Mouse (Mus musculus): ENCODE results near the gene Slc4a4.
"Not testable (repeated sequence)": the region's sequence is repeated elsewhere in the genome, so short reads cannot be mapped to it uniquely, and the experiment has no call there.

Gene Slc4a4

DNA sequence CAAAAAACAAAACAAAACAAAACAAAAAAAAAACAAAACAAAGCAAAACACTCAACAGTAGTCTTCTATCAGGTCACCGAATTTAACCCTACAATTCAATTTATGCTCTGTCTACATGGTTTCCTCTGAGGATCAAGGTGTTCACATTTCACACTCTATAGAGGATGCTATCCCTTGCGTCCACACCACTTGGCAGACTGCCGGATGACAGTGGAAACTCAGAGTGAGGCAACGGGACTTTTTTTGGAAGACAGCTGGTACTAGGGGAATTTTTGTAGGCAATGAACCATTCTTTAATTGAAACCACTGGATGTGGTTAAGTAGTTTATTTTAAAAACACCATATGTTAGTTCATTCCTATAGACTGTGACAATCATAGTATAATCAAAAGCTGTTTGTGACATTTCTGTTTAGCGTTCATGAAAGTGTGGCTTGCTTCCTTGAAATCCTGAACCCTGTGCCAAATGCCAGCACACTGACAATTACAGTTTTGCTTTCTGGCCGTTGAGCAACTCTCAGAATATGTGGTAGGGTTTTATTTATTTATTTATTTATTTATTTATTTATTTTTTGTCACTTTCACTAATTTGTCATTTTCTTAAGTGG lies 78.2 kb downstream of the Slc4a4 start:
- DNase-seq: no peak

DNA sequence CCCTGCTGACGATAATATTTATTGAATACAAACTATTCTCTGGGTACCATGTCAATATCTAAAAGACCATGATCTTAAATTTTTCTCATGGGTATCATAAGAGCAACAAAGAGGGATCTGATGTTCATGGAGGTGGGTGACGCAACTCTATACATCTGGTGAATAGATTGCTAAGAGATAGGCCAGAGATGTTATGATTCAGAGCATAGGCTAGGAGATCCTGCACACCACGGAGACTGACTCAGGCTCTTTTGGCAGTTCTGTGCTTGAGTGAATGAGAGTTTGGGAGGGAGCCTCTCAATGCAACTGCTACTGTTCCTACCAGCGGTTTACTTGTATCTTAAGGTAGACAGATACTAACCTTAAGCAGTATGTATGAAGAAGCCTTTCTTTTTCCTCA lies 79.9 kb downstream of the Slc4a4 start:
- DNase-seq: no peak

DNA sequence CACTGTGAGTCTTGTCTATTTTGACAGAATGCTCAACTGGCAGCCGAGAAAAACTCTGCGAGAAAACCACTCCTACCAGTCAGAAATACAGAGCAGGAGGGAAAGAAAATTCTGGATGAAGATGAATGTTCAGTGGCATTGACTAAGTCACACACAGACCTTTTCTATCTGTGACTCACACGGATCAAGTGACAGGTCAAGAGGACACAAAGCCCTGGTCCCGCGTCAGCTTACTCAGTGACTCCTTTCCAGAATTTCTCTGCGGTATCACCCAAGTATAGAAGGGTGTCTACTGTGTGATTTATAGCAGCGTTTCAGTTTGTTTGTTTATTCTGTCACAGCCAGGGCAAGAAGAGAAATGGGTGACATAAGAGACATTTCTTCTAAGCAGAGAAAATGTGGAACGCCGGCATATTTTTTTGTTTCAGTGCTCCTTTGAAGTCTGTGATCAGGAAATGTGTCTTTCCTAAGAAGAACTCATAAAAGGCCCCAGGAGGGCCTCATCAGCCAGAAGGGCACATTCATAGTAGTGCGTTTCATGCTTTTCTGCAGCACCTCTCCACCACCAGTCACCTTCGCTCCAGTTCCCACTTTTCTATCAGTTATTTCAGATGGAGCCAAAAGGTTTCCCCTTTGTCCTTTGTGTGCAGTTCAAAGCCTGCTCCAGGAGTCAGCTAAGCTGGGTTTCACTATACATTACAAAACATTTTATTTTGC lies 82.5 kb downstream of the Slc4a4 start:
- DNase-seq: no peak

DNA sequence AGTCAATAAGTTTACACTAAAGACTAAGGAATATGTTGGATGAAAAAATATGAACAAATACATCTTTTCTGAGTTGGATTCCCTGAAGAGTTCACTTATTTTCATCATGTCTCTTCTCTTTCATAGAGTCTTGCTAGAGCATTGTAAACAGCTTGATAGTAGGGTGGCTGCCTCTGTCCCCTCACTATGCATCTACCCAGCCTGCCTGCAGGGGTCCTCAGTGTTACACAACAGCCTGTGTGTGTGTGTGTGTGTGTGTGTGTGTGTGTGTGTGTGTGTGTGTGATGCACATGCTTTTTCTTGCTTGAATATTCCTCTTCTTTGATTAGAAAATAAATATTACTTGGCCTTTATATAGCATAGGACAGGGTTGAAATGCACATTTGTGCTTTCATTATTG lies 84.9 kb downstream of the Slc4a4 start:
- DNase-seq: no peak

DNA sequence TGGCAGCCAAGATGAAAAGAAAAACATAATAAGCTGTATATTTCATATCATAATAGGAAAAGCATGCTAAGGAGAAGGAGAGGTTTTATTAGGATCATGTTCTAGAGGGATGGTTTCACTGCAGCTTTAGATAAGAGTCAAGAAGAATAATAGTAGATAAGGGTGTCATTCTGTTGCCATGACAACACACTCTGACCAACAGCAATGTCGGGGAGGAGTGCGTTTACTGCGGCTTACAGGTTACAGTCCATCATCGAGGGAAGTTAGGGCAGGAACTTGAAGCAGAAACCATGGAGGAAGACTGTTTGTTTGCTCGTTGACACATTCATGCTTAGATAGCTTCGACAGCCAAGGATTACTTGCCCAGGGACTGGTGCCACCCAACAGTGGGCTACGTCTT lies 85.7 kb downstream of the Slc4a4 start:
- DNase-seq: no peak

DNA sequence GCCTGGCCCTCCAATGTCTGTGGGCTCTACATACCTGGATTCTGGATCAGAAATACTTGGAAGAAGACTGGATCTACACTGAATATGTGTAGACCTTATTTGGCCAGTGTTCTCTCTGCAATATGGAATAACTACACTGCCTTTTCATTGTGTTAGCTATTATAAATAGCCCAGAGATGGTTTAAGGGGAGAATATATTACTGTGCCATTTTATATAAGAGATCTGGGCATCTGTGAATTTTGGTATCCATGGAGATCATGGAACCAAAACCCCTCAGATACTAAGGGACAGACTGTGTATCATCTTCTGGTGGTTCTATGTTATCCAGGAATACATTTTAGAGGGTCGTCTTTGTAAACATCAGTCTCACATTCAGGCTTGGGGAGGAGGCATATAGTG lies 86.5 kb downstream of the Slc4a4 start:
- DNase-seq: no peak

DNA sequence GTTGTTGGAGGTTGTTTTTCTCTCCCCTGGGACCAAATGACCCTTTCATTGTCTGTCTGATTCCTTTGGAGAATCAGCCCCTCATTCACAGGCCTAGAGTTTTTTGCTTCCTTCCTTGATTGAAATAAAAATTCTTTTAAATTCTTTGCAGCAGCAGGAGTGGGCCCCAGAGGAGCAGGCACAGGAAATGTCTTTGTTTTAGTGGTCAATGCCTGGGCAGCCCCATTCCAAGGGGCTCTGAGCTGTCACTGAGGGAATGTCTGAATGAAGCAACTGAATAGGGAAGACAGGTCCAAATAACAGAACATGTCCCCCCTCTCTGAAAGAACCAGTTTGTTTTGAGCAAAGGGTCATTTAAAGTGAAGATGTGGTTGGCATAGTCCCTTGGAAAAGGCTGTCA lies 89.1 kb downstream of the Slc4a4 start:
- no peak for DNase-seq

DNA sequence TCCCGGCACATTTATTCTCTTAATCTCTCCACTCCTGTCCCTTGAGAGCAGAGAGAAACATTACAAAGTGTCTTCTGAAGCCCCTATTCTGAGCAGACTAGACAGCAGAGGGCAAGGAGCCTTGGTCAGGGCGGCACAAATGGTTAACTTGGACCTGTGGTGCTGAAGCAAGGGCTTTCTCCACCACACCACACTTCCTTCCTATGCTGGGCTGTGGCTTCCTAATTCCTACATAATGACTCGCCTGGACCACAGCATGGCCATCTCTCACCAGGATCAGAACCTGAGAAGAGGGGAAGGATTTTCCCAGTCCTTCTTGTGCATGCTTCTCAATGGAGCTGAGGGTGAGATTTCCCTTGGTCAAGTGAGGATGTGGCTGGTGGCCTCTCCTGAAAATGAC lies 89.8 kb downstream of the Slc4a4 start:
- DNase-seq: no peak

DNA sequence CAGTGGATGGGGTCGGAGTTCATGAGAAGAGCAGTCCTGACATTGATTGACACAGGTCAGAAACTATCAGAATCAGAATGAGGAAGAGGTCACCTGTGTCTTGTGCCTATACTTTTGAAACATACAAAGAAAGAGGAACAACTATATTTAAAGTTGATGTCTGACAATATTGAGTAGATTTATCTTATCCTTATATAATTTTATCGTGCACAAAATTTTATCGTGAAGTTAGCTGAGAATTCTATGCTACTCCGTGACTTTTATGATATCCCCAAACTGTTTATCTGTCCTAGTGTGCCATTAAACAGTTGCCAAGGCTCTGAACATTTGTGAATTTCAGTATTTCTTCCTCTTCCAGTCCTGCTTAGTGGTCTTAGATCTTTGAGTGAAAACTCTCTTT lies 94.1 kb downstream of the Slc4a4 start:
- no peak for DNase-seq

DNA sequence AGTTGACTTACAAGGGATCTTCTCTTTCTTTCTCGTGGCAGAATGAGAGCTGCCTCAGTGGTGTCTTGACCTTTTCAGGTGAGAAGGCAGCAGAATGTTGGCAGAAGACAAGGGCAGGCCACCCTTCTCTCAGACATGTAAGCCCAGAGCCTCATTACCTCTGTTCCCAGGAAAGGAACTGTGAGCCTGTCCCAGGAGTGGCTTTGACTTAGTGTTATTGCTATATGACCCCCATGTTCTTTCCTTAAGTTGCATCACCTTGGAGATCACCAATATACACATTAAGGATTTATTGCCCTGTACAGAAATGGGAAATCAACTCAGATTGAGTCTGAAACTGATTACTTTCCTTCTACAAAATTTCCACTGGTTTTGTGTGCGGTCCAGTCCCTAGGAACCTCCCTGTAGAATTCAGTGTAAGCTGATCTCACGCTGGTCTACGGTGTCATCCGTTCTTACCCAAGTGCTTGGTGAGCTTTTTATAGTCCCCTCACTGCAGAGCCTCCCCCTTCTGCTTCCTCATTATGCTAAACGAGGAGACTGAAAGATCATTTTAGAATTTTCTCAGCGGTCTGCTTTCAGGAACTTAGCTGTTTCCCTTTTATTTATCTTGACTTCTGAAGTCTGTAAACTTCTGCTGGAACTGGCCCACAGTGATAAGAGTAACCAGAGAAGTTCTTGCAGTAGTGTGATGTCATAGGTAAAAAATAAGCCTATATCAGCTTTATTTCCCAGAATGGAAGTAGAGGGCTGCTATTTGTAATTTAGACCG lies 94.8 kb downstream of the Slc4a4 start:
- DNase-seq: no peak

DNA sequence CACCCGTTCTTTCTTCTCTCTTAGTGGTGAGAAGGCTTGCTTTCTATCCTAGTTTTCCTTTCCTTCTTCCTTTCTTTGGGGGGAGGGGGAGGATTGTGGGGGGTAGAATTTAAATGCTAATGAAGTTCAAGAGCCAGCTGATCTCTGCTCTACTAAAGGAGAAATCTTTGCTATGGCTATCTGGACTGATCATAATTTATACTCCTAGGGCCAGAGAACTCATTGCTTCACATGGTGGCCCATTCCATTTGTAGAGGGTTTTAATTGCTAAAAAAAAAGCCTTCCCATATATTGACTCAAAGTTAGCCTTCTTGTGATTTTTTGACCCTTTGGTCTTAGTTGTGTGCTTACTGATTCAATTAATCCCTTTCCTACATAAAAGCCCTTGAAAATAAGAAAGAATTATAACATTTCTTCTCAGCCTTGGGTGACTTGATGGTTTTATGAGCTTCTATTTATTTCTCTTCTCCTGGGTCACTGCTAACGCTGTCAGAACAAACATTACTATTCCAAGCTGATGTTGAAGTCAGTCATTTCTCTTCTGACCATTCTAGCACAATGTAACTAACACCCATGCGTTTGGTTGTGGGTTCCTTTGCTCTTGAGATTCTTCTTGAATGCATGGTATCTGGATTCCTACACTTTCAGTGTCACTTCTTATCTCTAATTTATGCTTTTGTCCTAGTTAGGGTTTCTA lies 95.6 kb downstream of the Slc4a4 start:
- no peak for DNase-seq

DNA sequence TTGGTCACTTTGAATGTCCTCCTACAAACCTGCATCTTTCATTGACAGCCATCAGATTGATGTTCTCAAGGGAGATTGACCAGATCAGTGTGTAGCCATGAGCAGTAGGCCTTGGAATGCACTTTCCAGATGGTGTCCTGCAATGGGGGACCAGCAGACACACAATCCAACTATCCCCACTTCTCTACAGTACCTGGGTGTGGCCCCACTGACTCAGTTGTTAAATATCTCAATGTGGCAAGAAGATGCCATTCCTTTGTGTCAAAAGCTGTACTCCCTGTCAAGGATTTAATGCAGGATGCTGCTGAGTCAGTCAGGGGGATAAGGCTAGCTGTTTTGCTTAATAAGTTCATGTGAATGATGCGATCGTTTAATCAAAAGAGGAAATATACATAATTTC lies 96.6 kb downstream of the Slc4a4 start:
- no peak for DNase-seq

DNA sequence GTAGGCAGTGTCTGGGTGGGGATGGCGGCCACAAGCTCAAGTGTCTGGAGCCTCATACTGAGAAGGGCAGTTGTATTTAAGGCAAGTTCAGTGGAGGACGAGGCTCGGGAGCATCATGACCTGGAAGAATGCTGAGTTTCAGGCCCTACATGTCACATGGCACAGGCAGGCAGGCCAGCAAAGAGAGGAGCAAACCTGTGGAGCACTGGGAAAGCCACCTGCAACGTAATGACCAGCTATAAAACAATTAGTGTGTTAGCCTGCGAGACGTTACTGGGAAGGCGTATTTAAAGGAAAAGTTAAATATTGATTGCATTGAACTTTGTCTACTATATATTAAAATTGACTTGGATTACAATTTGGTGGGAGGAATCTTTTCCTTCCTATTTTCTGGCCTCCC lies 97.0 kb downstream of the Slc4a4 start:
- DNase-seq: no peak

DNA sequence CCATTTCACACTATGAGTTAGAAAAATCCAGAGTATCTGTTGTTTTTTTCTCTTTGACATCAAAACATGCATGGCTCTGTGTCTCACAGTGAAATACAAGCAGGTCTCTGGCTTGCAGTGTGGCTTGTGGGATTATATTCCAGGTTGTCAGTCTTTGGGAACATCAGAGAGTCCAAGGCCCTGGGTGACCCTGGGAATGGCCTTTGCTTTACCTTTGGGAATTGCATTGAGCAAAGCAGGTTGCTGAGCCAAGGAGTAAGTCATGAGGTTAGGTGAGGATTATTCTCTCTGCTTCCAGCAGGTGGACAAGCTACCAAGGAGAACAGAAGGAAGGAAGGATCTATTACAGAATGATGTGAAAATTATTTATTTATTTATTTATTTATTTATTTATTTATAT lies 102.4 kb downstream of the Slc4a4 start:
- no peak for DNase-seq

DNA sequence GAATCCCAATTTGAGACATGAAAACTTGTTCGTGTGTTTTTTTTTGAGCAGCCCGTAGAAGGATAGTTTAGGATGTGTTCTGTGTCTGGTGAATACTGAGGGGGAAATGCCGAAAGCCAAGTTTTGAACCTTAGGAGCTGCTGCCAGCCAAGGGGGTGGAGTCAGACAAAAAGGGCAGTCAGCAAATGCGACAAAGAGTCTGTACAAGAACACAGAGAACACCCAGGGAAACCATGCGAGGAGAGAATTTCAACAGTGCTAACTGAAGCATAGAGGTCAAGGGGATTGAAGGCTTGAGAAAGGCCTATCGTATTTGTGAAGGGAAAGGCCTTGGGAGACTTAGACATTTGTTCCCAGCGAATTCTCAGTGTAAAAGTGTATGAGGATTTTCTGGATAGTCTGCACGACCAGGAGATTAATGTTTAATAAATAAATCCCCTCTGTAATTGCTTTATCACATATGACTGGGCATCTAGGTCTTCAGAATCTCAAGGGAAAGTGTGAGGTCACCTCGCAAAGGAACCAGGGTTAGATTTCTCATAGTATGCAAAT lies 103.7 kb downstream of the Slc4a4 start:
- no peak for DNase-seq

DNA sequence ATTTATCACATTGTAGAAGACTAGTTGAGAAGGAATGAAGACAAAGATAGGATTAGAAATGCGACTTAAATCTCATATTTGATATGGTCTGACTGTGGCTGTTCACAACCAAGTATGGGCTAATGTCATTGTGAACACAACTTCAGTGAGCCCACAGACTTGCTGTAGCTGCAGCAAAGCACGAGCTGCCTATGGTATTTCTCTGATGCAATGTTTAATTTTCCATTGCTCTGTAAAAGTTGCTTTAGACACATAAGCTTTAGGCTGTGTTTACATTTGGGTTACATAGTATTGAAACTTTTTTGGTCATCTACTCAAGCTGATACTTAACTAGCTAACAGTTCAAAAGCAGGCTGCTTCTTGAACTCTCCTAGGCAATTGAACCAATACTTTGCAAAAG lies 104.7 kb downstream of the Slc4a4 start:
- not testable (repeated sequence) for DNase-seq

DNA sequence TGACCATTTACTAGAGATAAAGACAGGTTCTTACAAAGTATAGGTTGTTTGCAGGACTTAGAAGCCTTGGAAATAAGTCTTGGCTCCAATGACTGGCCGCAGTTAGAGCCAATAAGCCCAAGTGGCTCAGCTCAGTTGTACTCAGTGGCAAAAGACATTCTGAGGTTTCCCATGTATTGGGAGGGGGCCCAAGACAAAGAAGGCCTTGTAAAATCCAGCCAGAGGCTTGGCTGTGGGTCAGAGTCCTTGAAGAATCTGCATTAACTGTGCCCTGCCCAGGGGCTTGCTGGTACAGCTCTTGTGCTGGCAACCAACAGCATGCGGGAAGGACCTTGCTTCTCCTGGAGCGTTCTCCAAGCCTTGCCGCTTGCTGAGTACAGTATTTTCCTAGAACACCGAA lies 107.9 kb downstream of the Slc4a4 start:
- DNase-seq: no peak

DNA sequence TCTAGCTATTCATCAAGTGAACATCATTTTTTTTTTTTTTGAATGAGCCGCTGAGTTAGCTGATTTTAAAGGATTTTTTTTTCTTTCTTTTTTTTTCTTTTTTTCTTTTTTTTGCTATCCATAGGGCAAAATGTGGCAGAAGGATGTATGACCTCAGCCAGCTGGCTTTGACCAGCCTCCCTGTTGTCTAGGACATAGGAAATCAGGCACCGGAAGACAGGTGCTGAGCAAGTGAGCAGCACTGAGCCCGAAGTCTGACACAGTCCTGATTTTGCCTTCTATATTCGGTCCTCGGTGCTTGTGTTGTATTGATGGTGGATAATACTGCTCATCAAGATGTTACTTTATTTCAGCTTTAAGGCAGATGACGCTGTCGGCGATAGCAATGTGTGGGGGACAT lies 109.6 kb downstream of the Slc4a4 start:
- no peak for DNase-seq

DNA sequence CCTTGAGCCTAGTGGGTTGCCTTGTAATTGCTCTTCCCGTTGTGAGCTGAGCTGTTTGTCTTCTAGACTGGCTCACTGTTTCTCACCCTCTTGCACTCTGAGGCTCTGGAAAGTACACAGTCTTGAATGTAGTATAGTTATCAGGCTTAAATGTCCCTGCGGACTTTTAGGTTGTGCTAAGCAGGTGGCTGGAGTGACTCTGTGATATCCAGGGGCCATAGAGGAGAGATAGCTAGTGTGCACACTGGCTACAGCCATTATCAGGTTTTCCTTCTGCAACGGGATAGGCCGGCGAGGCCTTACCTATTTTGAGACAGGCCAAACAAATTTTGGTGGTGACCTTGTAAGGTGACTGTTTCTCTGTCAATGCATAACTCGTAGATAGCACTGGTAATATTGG lies 110.7 kb downstream of the Slc4a4 start:
- no peak for DNase-seq

DNA sequence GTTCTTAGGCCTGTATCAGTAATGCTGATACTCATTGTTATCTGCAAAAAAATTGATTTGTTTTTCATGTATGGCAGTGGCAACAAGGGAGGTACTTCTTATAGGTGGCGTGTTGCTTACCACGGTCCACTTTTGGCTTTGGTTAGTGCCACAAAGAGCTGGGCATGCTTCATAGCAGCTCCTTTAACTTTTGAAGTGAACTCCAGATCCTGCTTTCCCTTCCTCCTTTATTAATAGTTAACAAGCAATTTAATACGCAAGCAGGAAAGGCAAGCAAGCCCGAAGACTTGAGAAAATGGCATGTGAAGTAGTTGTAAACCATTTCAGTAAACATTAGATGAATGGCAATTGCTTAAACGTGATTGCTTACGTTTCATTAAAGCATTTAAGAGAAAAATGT lies 113.2 kb downstream of the Slc4a4 start:
- DNase-seq: no peak

DNA sequence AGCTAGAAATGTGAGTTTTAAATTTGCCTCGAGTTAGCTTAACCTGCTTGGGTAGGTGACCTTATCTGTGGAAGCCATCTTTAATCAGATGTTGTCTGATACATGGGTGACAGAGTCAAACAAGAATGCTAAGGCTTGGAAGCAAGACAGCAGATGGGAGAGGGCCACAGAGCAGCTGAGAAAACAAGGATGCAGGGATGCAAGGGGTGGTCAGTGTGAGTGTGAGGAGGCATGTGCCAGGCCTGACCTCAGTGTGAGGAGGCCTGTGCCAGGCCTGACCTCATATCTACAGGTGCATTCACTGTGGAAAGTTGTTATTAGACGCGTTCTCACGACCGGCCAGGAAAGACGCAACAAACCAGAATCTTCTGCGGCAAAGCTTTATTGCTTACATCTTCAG lies 114.0 kb downstream of the Slc4a4 start:
- no peak for DNase-seq

DNA sequence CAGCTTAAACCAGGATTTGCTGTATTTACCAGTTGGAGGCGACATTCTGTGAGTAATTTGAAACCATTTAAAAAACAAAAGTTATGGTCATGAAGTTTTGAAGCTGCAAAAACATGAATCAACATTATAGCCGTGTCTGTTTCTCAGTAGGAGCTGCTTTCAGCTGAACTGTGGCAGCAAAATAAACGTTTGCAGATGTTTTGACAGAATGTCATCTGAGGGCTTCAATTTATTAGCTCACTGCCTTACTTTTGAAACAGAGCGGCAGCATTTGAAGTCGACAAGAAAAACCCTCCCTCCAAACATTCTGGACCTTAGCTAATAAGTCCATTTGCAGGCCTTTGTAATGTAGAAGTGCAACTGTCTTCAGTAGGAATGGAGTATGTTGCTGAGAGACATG lies 123.5 kb downstream of the Slc4a4 start:
- DNase-seq: no peak

DNA sequence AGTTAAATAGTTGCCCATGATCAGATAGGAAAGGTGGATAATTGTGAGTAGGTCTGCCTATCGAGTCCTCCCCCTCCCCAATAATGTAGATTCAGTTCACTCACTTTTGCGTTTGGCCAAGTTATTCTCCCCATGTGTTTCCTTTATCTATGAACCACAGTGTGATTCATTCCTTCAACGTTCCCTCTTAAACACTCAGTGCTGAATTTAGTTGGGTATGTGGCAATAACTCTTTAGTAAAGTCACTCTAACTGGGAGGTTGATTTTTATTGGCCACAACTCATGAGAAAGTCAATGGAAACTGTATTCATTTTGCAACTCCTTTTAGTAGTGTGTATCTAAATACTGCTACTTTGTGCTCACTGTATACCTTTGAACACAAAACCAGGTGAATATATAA lies 125.8 kb downstream of the Slc4a4 start:
- DNase-seq: no peak
